Mouse (Mus musculus): ENCODE data around the gene Fam69b.
A peak's percentile ranks its signal among the peaks of the same experiment; 100 is the strongest.

The Fam69b gene

GRCm38 (mm10) chr2:26628792-26629437 is 658 bp downstream of the Fam69b start:
- DNase-seq (ENCODE audit: low read depth): peak; percentile 57

DNA sequence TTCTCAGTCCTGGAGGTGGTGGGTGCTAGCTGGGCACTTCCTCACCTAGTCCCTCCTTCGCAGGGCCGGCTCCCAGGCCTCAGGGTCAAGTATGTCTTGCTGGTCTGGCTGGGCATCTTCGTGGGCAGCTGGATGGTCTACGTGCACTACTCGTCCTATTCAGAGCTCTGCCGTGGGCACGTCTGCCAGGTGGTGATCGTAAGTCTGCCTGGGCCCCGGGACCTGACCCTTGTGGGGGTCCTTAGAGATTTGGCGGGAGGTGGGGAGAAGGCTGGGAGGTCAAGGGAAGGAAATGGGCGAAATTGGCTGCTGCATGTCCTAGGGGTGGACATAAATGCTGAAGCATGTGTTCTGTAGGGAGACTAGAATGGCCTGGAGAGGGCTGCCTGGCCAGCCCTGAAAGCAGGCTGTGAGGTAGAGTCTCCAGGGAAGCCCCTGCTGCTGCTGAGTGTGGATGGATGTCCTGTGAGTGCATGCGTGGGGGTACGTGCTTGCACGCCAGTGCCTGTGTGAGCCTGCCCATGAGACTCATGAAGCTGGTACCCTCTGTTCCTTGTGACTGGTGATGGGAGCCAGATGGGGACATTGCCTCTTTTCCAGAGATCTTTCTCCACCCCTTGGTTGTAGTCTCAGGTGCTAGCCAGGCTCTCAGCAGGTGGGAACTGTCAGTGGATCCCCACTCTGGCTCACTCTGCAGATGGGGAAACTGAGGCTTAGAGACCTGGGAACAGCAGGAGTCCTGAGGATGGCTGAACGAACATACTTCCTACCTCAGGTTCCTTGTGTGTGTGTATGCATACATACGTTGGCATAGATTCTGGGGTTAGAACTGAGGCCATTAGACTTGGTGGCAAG is 4.5 kb downstream of the Fam69b start:
- no peak for DNase-seq (ENCODE audit: low read depth)

GRCm38 (mm10) chr2:26633953-26634530 is 5.8 kb downstream of the Fam69b start:
- DNase-seq (ENCODE audit: low read depth): no peak

- peak; percentile 15 for DNase-seq (ENCODE audit: low read depth)
Measured at GRCm38 (mm10) chr2:26634629-26635488, 6.6 kb downstream of the Fam69b start.

DNA sequence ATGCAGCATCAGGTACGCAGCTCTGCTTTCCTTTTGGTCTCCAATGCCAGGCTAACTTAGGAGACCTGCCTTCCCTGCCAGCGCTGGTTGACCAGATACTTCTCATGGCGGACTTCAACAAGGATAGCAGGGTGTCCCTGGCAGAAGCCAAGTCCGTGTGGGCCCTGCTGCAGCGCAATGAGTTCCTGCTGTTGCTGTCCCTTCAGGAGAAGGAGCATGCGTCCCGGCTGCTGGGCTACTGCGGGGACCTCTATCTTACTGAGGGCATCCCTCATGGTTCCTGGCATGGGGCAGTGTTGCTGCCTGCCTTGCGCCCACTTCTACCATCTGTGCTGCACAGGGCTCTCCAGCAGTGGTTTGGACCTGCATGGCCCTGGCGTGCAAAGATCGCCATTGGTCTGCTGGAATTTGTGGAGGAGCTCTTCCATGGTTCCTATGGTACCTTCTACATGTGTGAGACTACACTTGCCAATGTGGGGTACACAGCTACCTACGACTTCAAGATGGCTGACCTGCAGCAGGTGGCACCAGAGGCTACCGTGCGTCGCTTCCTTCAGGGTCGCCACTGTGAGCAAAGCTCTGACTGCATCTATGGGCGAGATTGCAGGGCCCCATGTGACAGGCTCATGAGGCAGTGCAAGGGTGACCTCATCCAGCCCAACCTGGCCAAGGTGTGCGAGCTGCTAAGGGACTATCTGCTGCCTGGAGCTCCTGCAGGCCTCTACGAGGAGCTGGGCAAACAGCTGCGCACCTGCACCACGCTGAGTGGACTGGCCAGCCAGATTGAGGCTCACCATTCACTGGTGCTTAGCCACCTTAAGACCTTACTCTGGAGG is 7.5 kb downstream of the Fam69b start:
- DNase-seq (ENCODE audit: low read depth): no peak

DNA sequence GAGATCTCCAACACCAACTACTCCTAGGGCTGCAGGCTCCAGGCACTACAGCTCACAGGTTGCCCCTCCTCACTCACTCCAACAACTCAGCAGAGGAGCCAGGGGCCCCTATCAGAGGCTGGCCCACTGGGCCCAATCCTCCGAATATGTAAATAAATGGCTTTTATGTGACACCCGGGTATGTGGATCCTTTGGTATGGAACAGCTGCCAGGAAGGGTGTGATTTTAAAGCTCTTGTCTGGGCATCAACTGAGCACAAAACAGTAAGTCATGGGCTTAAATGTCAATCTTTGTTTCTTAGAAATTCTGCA is 8.0 kb downstream of the Fam69b start:
- DNase-seq (ENCODE audit: low read depth): no peak

GRCm38 (mm10) chr2:26637316-26637932 is 9.2 kb downstream of the Fam69b start:
- DNase-seq (ENCODE audit: low read depth): no peak

GRCm38 (mm10) chr2:26638039-26638438 is 9.8 kb downstream of the Fam69b start:
- no peak for DNase-seq (ENCODE audit: low read depth)

DNA sequence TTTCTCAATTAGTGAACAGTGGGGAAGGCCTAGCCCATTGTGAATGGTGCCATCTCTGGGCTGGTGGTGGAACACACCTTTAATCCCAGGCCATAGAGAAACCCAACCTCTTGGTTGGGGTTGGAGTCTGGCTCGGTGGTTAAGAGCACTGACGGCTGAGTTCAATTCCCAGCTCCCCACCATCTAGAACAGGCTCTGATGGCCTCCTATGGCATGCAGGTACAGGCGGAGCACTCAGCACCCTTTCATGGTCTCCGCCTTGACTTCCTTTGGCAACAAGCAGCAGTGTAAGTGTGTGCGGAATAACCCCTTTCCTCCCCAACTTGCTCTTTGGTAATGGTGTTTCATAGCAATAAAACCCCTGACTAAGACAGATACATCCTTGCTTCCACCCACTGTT is 10.3 kb downstream of the Fam69b start:
- DNase-seq (ENCODE audit: low read depth): no peak

- peak; percentile 70 for DNase-seq (ENCODE audit: low read depth)
Measured at GRCm38 (mm10) chr2:26639083-26639482, 10.8 kb downstream of the Fam69b start.

DNA sequence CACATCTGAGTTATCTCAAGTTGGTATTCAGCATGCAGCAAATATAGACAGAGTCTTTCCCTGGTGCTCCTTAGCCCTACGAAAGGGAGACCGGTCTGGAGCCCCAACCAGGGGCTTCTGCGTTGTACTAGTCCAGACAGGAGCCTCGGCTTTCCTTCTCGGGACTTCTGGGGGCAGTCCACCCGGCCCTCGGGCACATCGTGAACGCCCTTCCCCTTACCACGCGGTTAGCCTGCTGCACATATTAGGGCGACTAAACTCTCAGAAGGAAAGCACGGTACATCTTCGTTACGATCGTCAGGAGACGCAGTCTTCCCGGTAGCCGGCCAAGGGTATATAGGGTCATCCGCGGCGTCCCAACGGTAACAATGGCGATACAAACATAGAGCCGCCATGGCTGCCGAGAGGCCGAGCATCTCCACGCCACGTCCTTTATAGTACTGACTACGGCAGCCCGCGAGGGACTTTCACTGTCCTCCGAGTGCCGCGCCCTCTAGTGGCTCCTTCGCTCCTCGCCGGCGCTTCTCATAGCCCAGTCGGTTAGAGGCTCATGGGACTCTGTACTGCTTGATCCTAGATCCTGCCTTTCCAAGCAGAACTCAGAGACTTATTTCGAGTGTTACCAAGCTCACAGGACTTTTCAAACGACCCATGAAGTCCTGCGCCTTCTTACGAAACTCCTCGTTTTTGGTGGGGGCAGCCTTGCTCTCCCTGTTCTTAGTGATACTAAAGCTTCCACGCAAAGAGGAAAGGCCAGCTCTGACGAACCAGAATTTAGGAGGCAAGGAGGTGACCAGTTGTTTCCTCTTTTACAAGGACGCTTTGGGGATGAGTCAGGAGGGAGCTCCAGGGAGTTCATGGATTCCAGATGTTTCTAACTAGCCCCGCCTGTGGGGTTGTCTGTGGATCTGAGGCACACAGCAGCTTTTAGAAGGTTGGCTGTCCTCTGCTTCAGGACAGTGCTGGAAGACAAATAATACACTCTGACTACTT is 11.9 kb downstream of the Fam69b start:
- DNase-seq (ENCODE audit: low read depth): peak; percentile 99

DNA sequence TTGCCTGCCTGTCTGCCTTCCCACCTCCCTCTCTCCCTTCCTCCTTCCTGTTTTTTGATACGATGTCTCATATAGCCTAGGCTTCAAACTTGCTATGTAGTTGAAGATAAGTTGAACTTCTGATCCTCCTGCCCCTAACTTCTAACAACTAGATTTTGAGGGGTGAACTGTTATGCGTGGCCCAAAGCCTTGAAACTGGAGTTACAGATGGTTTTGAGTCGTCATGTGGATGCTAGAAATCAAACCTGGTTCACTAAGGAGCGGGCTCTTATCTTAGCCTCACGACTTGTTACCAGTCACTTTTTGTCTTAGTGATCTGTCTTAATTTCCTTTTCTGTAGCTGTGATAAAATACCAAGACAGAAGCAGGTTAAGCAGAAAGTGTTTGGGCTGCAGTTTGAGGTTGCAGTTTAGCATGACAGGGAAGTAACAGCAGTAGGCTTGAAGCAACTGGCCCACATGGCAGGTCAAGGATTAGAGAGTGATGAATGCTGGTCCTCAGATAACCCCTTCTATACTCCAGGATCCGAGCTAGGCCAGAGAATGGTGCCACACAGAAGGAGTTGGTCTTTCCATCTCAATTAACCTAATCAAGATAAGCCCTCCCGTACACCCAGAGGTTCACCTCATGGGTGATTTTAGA is 12.9 kb downstream of the Fam69b start:
- no peak for DNase-seq (ENCODE audit: low read depth)

GRCm38 (mm10) chr2:26643942-26644341 is 15.7 kb downstream of the Fam69b start:
- peak; percentile 48 for DNase-seq (ENCODE audit: low read depth)

GRCm38 (mm10) chr2:26646643-26647293 is 18.5 kb downstream of the Fam69b start:
- peak; percentile 92 for DNase-seq (ENCODE audit: low read depth)

- no peak for DNase-seq (ENCODE audit: low read depth)
Measured at GRCm38 (mm10) chr2:26654687-26655086, 26.4 kb downstream of the Fam69b start.

- no peak for DNase-seq (ENCODE audit: low read depth)
Measured at GRCm38 (mm10) chr2:26657426-26657825, 29.2 kb downstream of the Fam69b start.

GRCm38 (mm10) chr2:26661143-26661752 is 33.0 kb downstream of the Fam69b start:
- DNase-seq (ENCODE audit: low read depth): peak; percentile 56

Data from NIH3T3 (cell line).